Mouse (Mus musculus) E14TG2a.4 (cell line): ENCODE results near the gene Ntm.

Experiments
- H3K27me3 ChIP-seq: 2 replicates; pipeline ENCODE4 v1.6.1; 2014; ENCODE audit warnings: low read length, control low read depth; ENCODE audit not compliant: insufficient read depth
- H3K36me3 ChIP-seq: 2 replicates; pipeline ENCODE4 v1.6.1; 2014; ENCODE audit warnings: low read length, control low read depth; ENCODE audit not compliant: insufficient read depth
- H3K4me1 ChIP-seq: replicated peaks from 2 replicates; pipeline ENCODE4 v1.6.1; 2014; ENCODE audit warnings: low read depth, low read length, control low read depth
- H3K4me3 ChIP-seq: replicated peaks from 2 replicates; pipeline ENCODE4 v1.5.1; 2014; ENCODE audit warnings: mild to moderate bottlenecking, low read length
- H3K9me3 ChIP-seq: 2 replicates; pipeline ENCODE4 v1.6.1; 2014; ENCODE audit warnings: low read length, control low read depth
- CTCF ChIP-seq: conservative IDR thresholded peaks from 2 replicates; pipeline ENCODE4 v1.5.1; 2014; ENCODE audit warnings: low read length
- NANOG ChIP-seq: IDR thresholded peaks from 2 replicates; pipeline ENCODE4 v1.6.1; 2014; ENCODE audit warnings: borderline replicate concordance, low read length, mixed read lengths
- POU5F1 ChIP-seq: IDR thresholded peaks from 2 replicates; pipeline ENCODE4 v1.6.1; 2014; ENCODE audit warnings: low read length, borderline replicate concordance

The Ntm gene

GRCm38 (mm10) chr9:29426261-29426660, 536.7 kb downstream of the Ntm start:
- peaks cover 6% of the 10 kb centered on the region; the same call in 1 of the 2 replicates for H3K27me3 ChIP-seq
- H3K4me3 ChIP-seq: no peak overlapping the region
- no peaks in the 10 kb centered on the region for H3K36me3 ChIP-seq
- TF ChIP-seq CTCF (no peak), NANOG (no peak), POU5F1 (no peak)
- H3K4me1 ChIP-seq: no peaks in the 10 kb centered on the region
- H3K9me3 ChIP-seq: no peaks in the 10 kb centered on the region

GRCm38 (mm10) chr9:29415578-29415977, 547.4 kb downstream of the Ntm start:
- H3K36me3 ChIP-seq: no peaks in the 10 kb centered on the region
- TF ChIP-seq POU5F1: no peak
- TF ChIP-seq NANOG: no peak
- TF ChIP-seq CTCF: no peak
- H3K4me1 ChIP-seq: peaks cover 22% of the 10 kb centered on the region
- H3K27me3 ChIP-seq: peaks cover 57% of the 10 kb centered on the region
- H3K4me3 ChIP-seq: no peak overlapping the region
- no peaks in the 10 kb centered on the region for H3K9me3 ChIP-seq

- TF ChIP-seq NANOG (no peak), POU5F1 (no peak), CTCF (no peak)
- Histone ChIP-seq H3K27me3 (peaks cover 66% of the 10 kb centered on the region), H3K9me3 (no peaks in the 10 kb centered on the region), H3K4me3 (peak overlapping the region; percentile 83; the same call in 1 of the 2 replicates), H3K36me3 (no peaks in the 10 kb centered on the region), H3K4me1 (peaks cover 25% of the 10 kb centered on the region)
These were observed 549.8 kb downstream of the Ntm start for GRCm38 (mm10) chr9:29413126-29413525.

GRCm38 (mm10) chr9:29412181-29412771, 550.7 kb downstream of the Ntm start:
- Histone ChIP-seq H3K4me3 (peak overlapping the region; percentile 83), H3K9me3 (no peaks in the 10 kb centered on the region), H3K4me1 (peaks cover 18% of the 10 kb centered on the region), H3K36me3 (no peaks in the 10 kb centered on the region), H3K27me3 (peaks cover 59% of the 10 kb centered on the region)
- TF ChIP-seq NANOG (no peak), CTCF (no peak), POU5F1 (no peak)

- no peak for TF ChIP-seq POU5F1
- peak; percentile 48 for TF ChIP-seq CTCF
- Histone ChIP-seq H3K4me3 (peak overlapping the region; percentile 83), H3K27me3 (peaks cover 58% of the 10 kb centered on the region), H3K36me3 (no peaks in the 10 kb centered on the region), H3K4me1 (peaks cover 18% of the 10 kb centered on the region), H3K9me3 (no peaks in the 10 kb centered on the region)
These were observed 551.3 kb downstream of the Ntm start for GRCm38 (mm10) chr9:29411408-29412180.

GRCm38 (mm10) chr9:29410728-29411407, 552.1 kb downstream of the Ntm start:
- Histone ChIP-seq H3K4me3 (peak overlapping the region; percentile 83), H3K27me3 (peaks cover 51% of the 10 kb centered on the region), H3K4me1 (peaks cover 18% of the 10 kb centered on the region), H3K9me3 (no peaks in the 10 kb centered on the region), H3K36me3 (no peaks in the 10 kb centered on the region)
- TF ChIP-seq CTCF: no peak
- TF ChIP-seq POU5F1: no peak
- TF ChIP-seq NANOG: no peak

GRCm38 (mm10) chr9:29410284-29410683, 552.7 kb downstream of the Ntm start:
- peaks cover 46% of the 10 kb centered on the region for H3K27me3 ChIP-seq
- peaks cover 18% of the 10 kb centered on the region for H3K4me1 ChIP-seq
- H3K4me3 ChIP-seq: no peak overlapping the region
- no peaks in the 10 kb centered on the region for H3K36me3 ChIP-seq
- H3K9me3 ChIP-seq: no peaks in the 10 kb centered on the region
- TF ChIP-seq CTCF (no peak), NANOG (no peak), POU5F1 (no peak)

- H3K27me3 ChIP-seq: peaks cover 42% of the 10 kb centered on the region
- TF ChIP-seq CTCF (peak; percentile 98), POU5F1 (no peak), NANOG (no peak)
- no peaks in the 10 kb centered on the region for H3K9me3 ChIP-seq
- no peak overlapping the region for H3K4me3 ChIP-seq
- H3K4me1 ChIP-seq: peaks cover 18% of the 10 kb centered on the region
- no peaks in the 10 kb centered on the region for H3K36me3 ChIP-seq
These were observed 553.6 kb downstream of the Ntm start for GRCm38 (mm10) chr9:29409216-29409907.
